Mouse (Mus musculus) forebrain, embryonic 16.5 days (tissue): ENCODE data around the gene Hnrnph3. TPM values are rescaled to one million over a fixed set of nuclear protein-coding genes. Genes with fewer than 3 reads are reported as not detected.

Source experiments
- ATAC-seq: fragments of 200-750 bp; cut with Nextera tagmentation; 2 replicates; pipeline ENCODE4 v1.8.0; 2017; ENCODE audit warnings: mild to moderate bottlenecking, moderate library complexity
- H3K27ac ChIP-seq: fragments of 300-500 bp; sonication (generic); 2 replicates; pipeline ENCODE4 v1.5.1; 2014; ENCODE audit warnings: low read length, control low read depth
- H3K27me3 ChIP-seq: fragments of 300-500 bp; sonication (generic); replicated peaks from 2 replicates; pipeline ENCODE4 v1.6.1; 2014; ENCODE audit warnings: low read length; ENCODE audit not compliant: control insufficient read depth, insufficient read depth
- H3K36me3 ChIP-seq: fragments of 300-500 bp; sonication (generic); 2 replicates; pipeline ENCODE4 v1.6.1; 2014; ENCODE audit not compliant: control insufficient read depth, insufficient read depth
- H3K4me1 ChIP-seq: fragments of 300-500 bp; sonication (generic); replicated peaks from 2 replicates; pipeline ENCODE4 v1.6.1; 2014; ENCODE audit warnings: low read length; ENCODE audit not compliant: control insufficient read depth, insufficient read depth
- H3K4me2 ChIP-seq: fragments of 300-500 bp; sonication (generic); 2 replicates; pipeline ENCODE4 v1.6.1; 2014; ENCODE audit warnings: mild to moderate bottlenecking, low read length, control low read depth
- H3K4me3 ChIP-seq: fragments of 300-500 bp; sonication (generic); replicated peaks from 2 replicates; pipeline ENCODE4 v1.5.1; 2014; ENCODE audit warnings: mild to moderate bottlenecking, low read length, control low read depth
- H3K9ac ChIP-seq: fragments of 300-500 bp; sonication (generic); replicated peaks from 2 replicates; pipeline ENCODE4 v1.6.1; 2014; ENCODE audit warnings: low read depth, low read length, control low read depth
- H3K9me3 ChIP-seq: fragments of 300-500 bp; sonication (generic); 2 replicates; pipeline ENCODE4 v1.6.1; 2016; ENCODE audit warnings: low read length; ENCODE audit not compliant: control insufficient read depth
- WGBS: fragments of 180-500 bp; shearing (Covaris S2); extraction: QIAGEN DNeasy Blood & Tissue Kit; methylation state at CpG from one replicate; pipeline ENCODE4 v1.1.7; 2014; 5-methylcytosine and 5-hydroxymethylcytosine counted together
- polyA plus RNA-seq: library from polyadenylated mRNA; unstranded; fragments of >200 nt; fragmentation: Nextera tagmentation; extraction: Ambion mirVana; gene quantifications from 2 replicates; pipeline ENCODE4 v1.2.1, GENCODE M21; 2015

The Hnrnph3 gene
- polyA plus RNA-seq, 1 experiment from 2014 or later, result 205 TPM

DNA sequence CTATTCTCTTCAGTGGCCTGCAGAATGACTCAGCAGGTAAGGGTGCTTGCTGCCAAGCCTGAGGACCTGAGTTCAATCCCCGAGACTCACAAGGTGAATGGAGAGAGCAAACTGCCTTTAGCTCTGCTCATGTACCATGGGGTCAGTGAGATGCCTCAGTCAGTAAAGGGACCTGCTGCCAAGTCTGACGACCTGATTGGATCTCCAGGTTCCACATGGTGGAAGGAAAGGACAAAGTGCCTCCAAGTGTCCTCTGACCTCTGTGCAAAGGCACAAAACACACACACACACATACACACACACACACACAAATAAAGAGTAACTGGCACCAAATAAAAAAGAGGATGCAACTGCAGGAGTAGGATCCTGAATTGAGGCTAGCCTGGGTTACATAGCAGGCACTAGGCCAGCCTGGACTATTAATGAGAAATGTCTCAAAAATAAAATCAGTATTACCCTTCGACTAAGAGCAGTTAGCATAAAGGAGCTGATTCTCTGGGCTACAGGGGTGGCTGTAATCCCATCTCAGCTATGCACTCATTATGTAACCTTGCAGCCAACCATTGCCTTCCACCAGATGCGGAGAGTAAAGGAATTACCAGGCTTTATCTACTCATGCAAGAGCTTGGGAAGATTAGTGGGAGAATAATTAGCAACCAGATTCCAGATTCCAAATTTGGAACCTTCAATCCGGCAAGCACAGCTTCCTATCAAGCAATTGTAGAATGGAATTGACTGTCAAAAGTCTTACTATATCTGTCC, 16.0 kb upstream of the Hnrnph3 start:
- no peak for ATAC-seq
- no peak overlapping the region for H3K27ac ChIP-seq
- H3K27me3 ChIP-seq, result no peaks in the 10 kb centered on the region
- H3K9me3 ChIP-seq, result no peaks in the 10 kb centered on the region
- no peak overlapping the region for H3K4me3 ChIP-seq
- no peaks in the 10 kb centered on the region for H3K36me3 ChIP-seq
- H3K9ac ChIP-seq, result no peak overlapping the region
- 55% methylated on average over 5 of the region's 5 CpGs for WGBS
- no peaks in the 10 kb centered on the region for H3K4me1 ChIP-seq
- no peak overlapping the region for H3K4me2 ChIP-seq

DNA sequence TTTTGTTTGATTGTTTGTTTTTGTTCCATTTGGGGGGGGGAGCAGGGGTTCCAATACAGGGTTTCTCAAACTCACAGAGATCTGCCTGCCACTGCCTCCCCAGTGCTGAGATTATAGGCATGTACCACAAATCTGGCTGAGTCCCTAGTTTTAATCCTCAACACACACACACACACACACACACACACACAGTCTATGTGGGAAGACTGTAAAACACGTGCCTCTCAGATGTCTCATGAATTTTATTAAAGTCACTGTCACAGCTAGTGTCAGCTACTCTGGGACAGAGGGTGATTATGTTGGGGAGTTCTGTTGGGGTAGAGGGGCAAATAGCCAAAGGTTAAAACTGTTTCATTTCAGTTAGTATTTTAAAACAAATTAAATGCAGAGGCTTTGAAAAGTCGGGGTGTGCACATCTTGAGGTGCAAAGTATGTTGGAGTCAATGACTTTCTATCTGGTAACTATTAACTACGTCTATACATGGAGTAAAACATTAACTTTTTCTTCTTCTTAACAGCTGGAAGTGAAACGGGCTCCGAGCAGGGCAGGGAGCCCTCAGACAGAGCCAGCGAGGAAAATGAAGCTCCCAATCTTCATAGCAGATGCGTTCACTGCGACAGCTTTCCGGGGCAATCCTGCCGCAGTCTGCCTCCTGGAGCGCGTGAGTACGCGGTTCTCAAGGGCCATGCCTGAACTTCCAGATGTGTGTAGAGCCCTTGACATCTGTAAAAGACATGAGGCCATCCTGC, 14.7 kb upstream of the Hnrnph3 start:
- Histone ChIP-seq H3K27ac (no peak overlapping the region), H3K4me3 (no peak overlapping the region), H3K4me2 (no peak overlapping the region), H3K9me3 (no peaks in the 10 kb centered on the region), H3K27me3 (no peaks in the 10 kb centered on the region), H3K9ac (no peak overlapping the region), H3K4me1 (no peaks in the 10 kb centered on the region), H3K36me3 (no peaks in the 10 kb centered on the region)
- ATAC-seq, result no peak
- WGBS, result 90% methylated on average over 14 of the region's 14 CpGs

DNA sequence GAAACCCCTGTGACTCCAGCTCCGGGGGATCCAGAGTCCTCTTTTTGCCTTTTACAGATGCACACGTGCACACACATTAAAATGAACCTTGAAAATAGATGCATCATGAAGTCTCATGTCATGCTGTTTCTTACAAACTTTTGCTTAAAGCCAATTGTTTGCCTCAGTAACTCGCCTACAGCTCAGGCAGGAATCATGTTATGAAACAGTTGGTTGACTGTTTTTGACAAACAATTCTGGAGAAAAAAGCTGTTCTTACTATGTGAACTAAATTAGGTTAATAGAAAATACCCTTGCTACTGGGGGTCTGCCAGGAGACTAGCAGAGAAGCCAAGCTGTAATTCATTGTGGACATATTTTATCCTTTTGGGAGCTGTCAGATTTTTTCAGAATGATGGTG, 8.9 kb upstream of the Hnrnph3 start:
- WGBS, result 56% methylated on average over 3 of the region's 3 CpGs
- no peak overlapping the region for H3K9ac ChIP-seq
- H3K4me3 ChIP-seq, result no peak overlapping the region
- no peak overlapping the region for H3K27ac ChIP-seq
- H3K4me1 ChIP-seq, result no peaks in the 10 kb centered on the region
- H3K4me2 ChIP-seq, result no peak overlapping the region
- no peak for ATAC-seq
- H3K27me3 ChIP-seq, result no peaks in the 10 kb centered on the region
- no peaks in the 10 kb centered on the region for H3K9me3 ChIP-seq
- H3K36me3 ChIP-seq, result no peaks in the 10 kb centered on the region

DNA sequence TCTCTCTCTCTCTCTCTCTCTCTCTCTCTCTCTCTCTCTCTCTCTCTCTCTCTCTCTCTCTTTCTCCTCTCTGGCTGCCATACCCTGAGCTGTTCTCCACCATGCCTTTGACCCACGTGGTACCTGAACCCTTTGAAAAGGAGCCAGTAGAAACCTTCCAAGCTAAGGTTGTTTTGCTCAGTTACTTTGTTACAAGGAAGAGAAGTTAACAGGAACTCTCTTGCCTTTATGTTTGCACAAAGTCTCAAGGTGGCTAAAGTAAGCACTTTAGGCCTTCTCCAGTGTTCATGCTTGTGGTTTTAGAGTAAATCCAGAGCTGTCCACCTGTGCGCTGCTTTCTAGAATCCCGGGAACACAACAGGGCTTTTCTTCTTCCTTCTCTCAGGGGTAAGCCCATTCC, 8.2 kb upstream of the Hnrnph3 start:
- H3K9ac ChIP-seq, result no peak overlapping the region
- no peak overlapping the region for H3K27ac ChIP-seq
- H3K27me3 ChIP-seq, result no peaks in the 10 kb centered on the region
- H3K9me3 ChIP-seq, result no peaks in the 10 kb centered on the region
- no peak overlapping the region for H3K4me3 ChIP-seq
- H3K4me2 ChIP-seq, result no peak overlapping the region
- H3K36me3 ChIP-seq, result no peaks in the 10 kb centered on the region
- peaks cover under 1% of the 10 kb centered on the region; the same call in 1 of the 2 replicates for H3K4me1 ChIP-seq
- 88% methylated on average over 3 of the region's 3 CpGs for WGBS
- no peak for ATAC-seq

DNA sequence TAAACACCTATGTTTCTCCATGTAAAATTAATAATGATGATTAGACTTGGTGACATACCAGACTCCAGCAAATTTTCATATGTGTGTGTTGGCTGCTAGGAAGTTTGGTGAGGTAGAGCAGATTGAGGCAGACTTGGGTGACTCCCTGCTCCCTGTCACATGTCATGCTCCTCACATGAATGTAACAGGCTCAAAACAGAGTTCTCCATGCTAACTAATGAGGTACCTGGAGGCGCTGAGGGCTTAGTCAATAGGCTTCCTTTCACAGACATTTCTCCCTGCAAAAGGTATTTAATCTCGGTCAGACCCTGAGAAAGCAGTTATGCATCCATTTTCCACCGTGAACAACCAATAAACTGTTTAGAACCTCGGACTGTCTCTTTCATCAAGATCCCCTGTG, 4.4 kb upstream of the Hnrnph3 start:
- no peak for ATAC-seq
- 41% methylated on average over 4 of the region's 4 CpGs for WGBS
- H3K9me3 ChIP-seq, result no peaks in the 10 kb centered on the region
- no peaks in the 10 kb centered on the region for H3K36me3 ChIP-seq
- no peak overlapping the region for H3K27ac ChIP-seq
- no peak overlapping the region for H3K4me2 ChIP-seq
- no peak overlapping the region for H3K9ac ChIP-seq
- H3K4me3 ChIP-seq, result no peak overlapping the region
- H3K27me3 ChIP-seq, result no peaks in the 10 kb centered on the region
- peaks cover 24% of the 10 kb centered on the region for H3K4me1 ChIP-seq

DNA sequence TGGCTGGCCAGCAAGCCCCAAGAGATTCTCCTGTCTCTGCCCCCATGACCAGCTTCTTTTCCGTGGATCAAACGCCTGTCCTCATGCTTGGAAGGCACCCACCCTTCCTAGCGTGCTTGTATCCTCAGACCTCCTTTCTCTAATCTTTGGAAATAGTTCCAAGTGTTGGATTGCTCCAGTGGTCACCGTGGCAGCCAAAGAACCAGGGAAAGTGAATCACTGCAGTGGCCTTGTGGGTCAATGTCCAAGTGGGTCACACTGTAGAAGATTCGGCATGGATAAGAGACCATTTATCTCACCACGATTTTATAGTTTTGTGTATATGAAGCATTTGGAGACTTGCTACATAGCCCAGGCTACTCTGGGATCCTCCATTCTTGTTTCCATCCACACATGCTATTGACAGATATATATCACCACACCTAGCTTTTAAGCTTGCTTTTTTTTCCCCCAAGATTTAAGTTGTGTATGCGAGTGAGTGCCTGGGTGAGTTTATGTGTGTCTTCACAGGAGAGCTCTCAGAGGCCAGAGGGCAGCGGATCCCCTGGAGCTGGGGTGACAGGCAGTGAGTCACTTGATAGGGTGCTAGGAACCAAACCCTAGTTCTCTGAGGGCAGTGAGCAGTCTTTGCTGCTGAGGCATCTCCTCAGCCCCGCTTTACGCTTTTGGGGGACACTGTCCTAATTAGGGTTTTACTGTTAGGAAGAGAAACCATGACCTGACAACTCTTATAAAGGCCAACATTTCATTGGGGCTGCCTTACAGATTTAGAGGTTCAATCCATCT, 3.6 kb upstream of the Hnrnph3 start:
- 89% methylated on average over 10 of the region's 10 CpGs for WGBS
- H3K9ac ChIP-seq, result no peak overlapping the region
- no peak overlapping the region for H3K4me3 ChIP-seq
- ATAC-seq, result no peak
- H3K4me1 ChIP-seq, result peaks cover 24% of the 10 kb centered on the region
- H3K4me2 ChIP-seq, result no peak overlapping the region
- no peaks in the 10 kb centered on the region for H3K27me3 ChIP-seq
- no peaks in the 10 kb centered on the region for H3K36me3 ChIP-seq
- H3K27ac ChIP-seq, result peak overlapping the region; percentile 100
- H3K9me3 ChIP-seq, result no peaks in the 10 kb centered on the region

DNA sequence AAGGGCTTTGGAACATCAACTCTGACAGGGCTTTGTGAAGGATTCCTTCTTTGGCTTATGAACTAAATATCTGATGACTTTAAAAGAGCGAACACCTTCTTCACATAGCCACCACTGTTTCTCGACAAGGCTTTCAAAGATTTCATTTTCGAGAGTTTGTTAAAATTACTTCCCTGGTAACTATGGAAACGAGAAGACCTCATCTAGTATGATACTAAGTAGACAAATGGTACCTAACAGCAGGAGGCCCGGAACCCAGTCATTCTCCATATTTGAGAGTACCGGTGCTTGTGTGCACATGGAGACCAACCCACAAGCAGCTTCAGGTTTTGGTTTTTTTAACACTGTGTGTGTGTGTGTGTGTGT, 2.8 kb upstream of the Hnrnph3 start:
- peak overlapping the region; percentile 100 for H3K27ac ChIP-seq
- H3K4me2 ChIP-seq, result peak overlapping the region; percentile 81
- H3K36me3 ChIP-seq, result no peaks in the 10 kb centered on the region
- no peaks in the 10 kb centered on the region for H3K27me3 ChIP-seq
- H3K9ac ChIP-seq, result peak overlapping the region; percentile 50
- peak overlapping the region; percentile 20 for H3K4me3 ChIP-seq
- H3K4me1 ChIP-seq, result peaks cover 27% of the 10 kb centered on the region
- H3K9me3 ChIP-seq, result no peaks in the 10 kb centered on the region
- no peak for ATAC-seq
- WGBS, result 21% methylated on average over 6 of the region's 6 CpGs

DNA sequence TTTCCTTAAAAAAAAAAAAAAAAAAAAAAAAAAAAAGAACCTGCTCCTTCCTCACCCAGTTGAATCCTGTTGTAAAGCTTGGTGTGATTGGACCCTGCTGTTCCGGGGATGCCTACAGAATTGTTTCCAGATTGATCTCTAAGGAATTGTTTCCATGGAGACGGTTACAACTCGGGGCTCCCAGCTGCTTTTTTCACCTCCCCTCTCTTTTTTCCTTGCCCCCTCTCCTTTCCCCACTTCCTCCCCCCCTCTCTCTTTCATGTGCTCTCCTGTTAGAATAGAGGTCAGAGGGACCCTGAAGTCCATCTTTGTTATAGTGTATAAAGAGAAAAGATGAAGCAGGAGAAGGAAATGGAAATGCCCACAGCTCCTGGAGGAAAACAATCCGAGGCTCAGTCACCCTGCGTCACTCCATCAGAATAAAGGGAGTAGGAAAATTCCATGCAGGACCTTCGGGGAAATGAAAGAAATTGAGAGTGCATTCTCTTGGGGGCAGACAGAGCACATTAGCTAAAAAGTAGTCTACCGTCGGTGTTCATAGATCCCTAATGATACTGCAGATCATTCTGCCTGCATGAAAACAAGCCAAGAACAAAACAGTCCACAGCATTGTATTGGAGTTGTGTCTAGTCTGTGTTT, 2.3 kb upstream of the Hnrnph3 start:
- Histone ChIP-seq H3K4me2 (peak overlapping the region; percentile 81), H3K4me3 (peak overlapping the region; percentile 20), H3K4me1 (peaks cover 31% of the 10 kb centered on the region), H3K9ac (peak overlapping the region; percentile 50), H3K27me3 (no peaks in the 10 kb centered on the region), H3K9me3 (no peaks in the 10 kb centered on the region), H3K27ac (peak overlapping the region; percentile 100), H3K36me3 (no peaks in the 10 kb centered on the region)
- no peak for ATAC-seq
- WGBS, result under 1% methylated on average over 8 of the region's 8 CpGs
